Mouse (Mus musculus) embryonic facial prominence, embryonic 10.5 days (tissue): Measurements from ENCODE around the gene Pabpn1. TPM values are rescaled to one million over a fixed set of nuclear protein-coding genes. Genes with fewer than 3 reads are reported as not detected.
"Not testable (repeated sequence)": the region's sequence is repeated elsewhere in the genome, so short reads cannot be mapped to it uniquely, and the experiment has no call there.

ENCODE experiments used
- DNase-seq: peaks from one replicate; pipeline ENCODE4 v3.0.0-alpha.2; 2017; ENCODE audit warnings: low spot score
- H3K27ac ChIP-seq: fragments of 300-500 bp; sonication (generic); replicated peaks from 2 replicates; pipeline ENCODE4 v1.5.1; 2016; ENCODE audit warnings: mild to moderate bottlenecking
- H3K27me3 ChIP-seq: fragments of 300-500 bp; sonication (generic); replicated peaks from 2 replicates; pipeline ENCODE4 v1.6.1; 2016; ENCODE audit warnings: low read depth, mild to moderate bottlenecking; ENCODE audit not compliant: poor library complexity, severe bottlenecking
- H3K36me3 ChIP-seq: fragments of 300-500 bp; sonication (generic); replicated peaks from 2 replicates; pipeline ENCODE4 v1.6.1; 2016; ENCODE audit warnings: mild to moderate bottlenecking, moderate library complexity
- H3K4me1 ChIP-seq: fragments of 300-500 bp; sonication (generic); 2 replicates; pipeline ENCODE4 v1.6.1; 2016
- H3K4me3 ChIP-seq: fragments of 300-500 bp; sonication (generic); 2 replicates; pipeline ENCODE4 v1.5.1; 2016; ENCODE audit warnings: mild to moderate bottlenecking, moderate library complexity
- H3K9me3 ChIP-seq: fragments of 300-500 bp; sonication (generic); 2 replicates; pipeline ENCODE4 v1.6.1; 2016; ENCODE audit warnings: mild to moderate bottlenecking
- WGBS: fragments of 180-500 bp; shearing (Covaris S2); methylation state at CpG from one replicate; pipeline ENCODE4 v1.1.7; 2016; 5-methylcytosine and 5-hydroxymethylcytosine counted together
- polyA plus RNA-seq: library from polyadenylated mRNA; unstranded; fragments of >200 nt; fragmentation: Nextera tagmentation; extraction: Ambion mirVana; gene quantifications from 2 replicates; pipeline ENCODE4 v1.2.1, GENCODE M21; 2016

The Pabpn1 gene
- polyA plus RNA-seq, 1 experiment from 2014 or later, result 173 TPM

- Histone ChIP-seq H3K27me3 (no peaks in the 10 kb centered on the region), H3K9me3 (no peaks in the 10 kb centered on the region), H3K27ac (no peak overlapping the region), H3K36me3 (no peaks in the 10 kb centered on the region), H3K4me1 (peaks cover 6% of the 10 kb centered on the region; the same call in 1 of the 2 replicates), H3K4me3 (no peak overlapping the region)
- DNase-seq, result no peak
- 88% methylated on average over 7 of the region's 7 CpGs for WGBS
Measured at GRCm38 (mm10) chr14:54943971-54944370, 51.7 kb downstream of the Pabpn1 start.

GRCm38 (mm10) chr14:54944939-54945338, 52.6 kb downstream of the Pabpn1 start:
- no peak for DNase-seq
- WGBS, result 87% methylated on average over 2 of the region's 2 CpGs
- Histone ChIP-seq H3K4me3 (no peak overlapping the region), H3K27me3 (peaks cover 5% of the 10 kb centered on the region), H3K4me1 (no peaks in the 10 kb centered on the region), H3K27ac (no peak overlapping the region), H3K36me3 (no peaks in the 10 kb centered on the region), H3K9me3 (no peaks in the 10 kb centered on the region)

GRCm38 (mm10) chr14:54945975-54946704, 53.8 kb downstream of the Pabpn1 start:
- H3K27me3 ChIP-seq, result peaks cover 10% of the 10 kb centered on the region
- WGBS, result 83% methylated on average over 19 of the region's 19 CpGs
- no peaks in the 10 kb centered on the region for H3K9me3 ChIP-seq
- no peaks in the 10 kb centered on the region for H3K36me3 ChIP-seq
- no peak overlapping the region for H3K4me3 ChIP-seq
- H3K4me1 ChIP-seq, result no peaks in the 10 kb centered on the region
- no peak overlapping the region for H3K27ac ChIP-seq
- no peak for DNase-seq

- peaks cover 10% of the 10 kb centered on the region for H3K27me3 ChIP-seq
- H3K9me3 ChIP-seq, H3K27ac ChIP-seq, DNase-seq, H3K4me3 ChIP-seq, H3K4me1 ChIP-seq, H3K36me3 ChIP-seq: not testable (repeated sequence)
- WGBS, result 87% methylated on average over 11 of the region's 11 CpGs
Measured at GRCm38 (mm10) chr14:54947008-54947407, 54.7 kb downstream of the Pabpn1 start.

Other genes with a start within 250 kb of the Pabpn1 start
- gene 1700123O20Rik, start 206.3 kb upstream of the Pabpn1 start, polyA plus RNA-seq, result 115 and 116 TPM in 2 replicates
- gene Acin1, start 205.6 kb upstream of the Pabpn1 start, polyA plus RNA-seq, result 150 and 152 TPM in 2 replicates
- gene Gm29776, start 193.7 kb upstream of the Pabpn1 start, polyA plus RNA-seq, result 0.10 and 0.12 TPM in 2 replicates
- gene Cebpe, start 180.3 kb upstream of the Pabpn1 start, polyA plus RNA-seq, result not detected in 2 replicates
- gene Slc7a8, start 110.6 kb upstream of the Pabpn1 start, polyA plus RNA-seq, result 1.3 and 1.6 TPM in 2 replicates
- gene Rnf212b, start 78.4 kb upstream of the Pabpn1 start, polyA plus RNA-seq, result not detected in 2 replicates
- 20.3 and 22.1 TPM in 2 replicates for gene Homez, start 21.5 kb upstream of the Pabpn1 start, polyA plus RNA-seq
- 0.56 and 0.60 TPM in 2 replicates for gene Ppp1r3e, start 14.9 kb upstream of the Pabpn1 start, polyA plus RNA-seq
- gene Bcl2l2, start 9.1 kb upstream of the Pabpn1 start, polyA plus RNA-seq, result 2.3 and 2.5 TPM in 2 replicates
- gene Gm20521, start 9.1 kb upstream of the Pabpn1 start, polyA plus RNA-seq, result 0.14 and 0.25 TPM in 2 replicates
- 41.4 and 45.7 TPM in 2 replicates for gene Slc22a17, start 20.6 kb downstream of the Pabpn1 start, polyA plus RNA-seq
- 42.4 and 42.9 TPM in 2 replicates for gene Efs, start 33.6 kb downstream of the Pabpn1 start, polyA plus RNA-seq
- gene Il25, start 40.2 kb downstream of the Pabpn1 start, polyA plus RNA-seq, result 0.14 TPM in 1 of 2 replicates, not detected in the other
- gene Cmtm5, start 43.8 kb downstream of the Pabpn1 start, polyA plus RNA-seq, result 2.2 and 2.7 TPM in 2 replicates
- gene Myh6, start 74.4 kb downstream of the Pabpn1 start, polyA plus RNA-seq, result 0.26 and 2.0 TPM in 2 replicates
- gene Gm17428, start 84.4 kb downstream of the Pabpn1 start, polyA plus RNA-seq, result not detected in 2 replicates
- 1.9 and 8.4 TPM in 2 replicates for gene Myh7, start 102.1 kb downstream of the Pabpn1 start, polyA plus RNA-seq
- 91.1 and 94.2 TPM in 2 replicates for gene Ngdn, start 123.0 kb downstream of the Pabpn1 start, polyA plus RNA-seq
- 6.1 and 6.8 TPM in 2 replicates for gene Zfhx2, start 199.8 kb downstream of the Pabpn1 start, polyA plus RNA-seq
- gene Thtpa, start 202.3 kb downstream of the Pabpn1 start, polyA plus RNA-seq, result 22.4 and 22.8 TPM in 2 replicates
- gene Ap1g2, start 214.1 kb downstream of the Pabpn1 start, polyA plus RNA-seq, result 14.5 and 15.8 TPM in 2 replicates
- 0.45 and 0.81 TPM in 2 replicates for gene Jph4, start 224.4 kb downstream of the Pabpn1 start, polyA plus RNA-seq